Mouse (Mus musculus): ENCODE data around the gene Igf2bp3.
A peak's percentile ranks its signal among the peaks of the same experiment; 100 is the strongest.

The Igf2bp3 gene

DNA sequence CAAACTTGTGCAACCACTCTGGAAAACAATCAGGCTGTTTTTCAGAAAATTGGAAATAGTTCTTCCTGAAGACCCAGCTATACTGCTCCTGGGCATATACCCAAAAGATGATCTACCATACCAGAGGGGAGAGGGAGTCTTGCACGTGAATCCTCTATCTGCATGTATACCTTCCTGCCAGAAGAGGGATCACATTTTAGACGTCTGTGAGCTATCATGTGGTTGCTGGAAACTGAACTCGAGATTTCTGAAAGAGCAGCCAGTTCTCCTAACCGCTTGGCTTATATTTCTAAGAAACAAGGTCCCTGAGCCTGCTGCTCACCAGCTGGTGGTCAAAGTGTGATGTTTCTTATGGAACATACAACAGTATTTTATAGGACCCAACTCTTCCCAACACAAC is 146.4 kb downstream of the Igf2bp3 start:
- no peak for DNase-seq (ENCODE audit: low spot score)

GRCm38 (mm10) chr6:49057053-49058021 is 157.4 kb downstream of the Igf2bp3 start:
- peak; percentile 67 for DNase-seq (ENCODE audit: low spot score)

DNA sequence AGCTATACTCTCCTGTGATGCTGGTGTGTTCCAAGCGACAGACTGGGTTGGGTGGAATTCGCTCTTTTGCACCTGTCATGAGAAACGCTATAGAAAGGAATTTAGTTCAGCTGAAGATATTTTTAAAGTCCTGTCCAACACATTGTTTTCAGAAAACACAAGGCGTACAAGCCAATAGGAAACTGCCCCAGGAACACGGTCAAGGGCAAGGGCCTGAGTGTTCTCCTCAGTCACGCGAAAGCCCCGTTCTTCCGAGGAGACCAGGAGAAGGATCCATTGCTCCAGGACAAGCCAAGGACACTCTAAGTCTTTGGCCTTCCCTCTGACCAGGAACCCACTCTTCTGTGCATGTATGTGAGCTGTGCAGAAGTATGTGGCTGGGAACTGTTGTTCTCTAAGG is 158.7 kb downstream of the Igf2bp3 start:
- no peak for DNase-seq (ENCODE audit: low spot score)

GRCm38 (mm10) chr6:49055256-49055733 is 159.5 kb downstream of the Igf2bp3 start:
- DNase-seq (ENCODE audit: low spot score) = no peak

DNA sequence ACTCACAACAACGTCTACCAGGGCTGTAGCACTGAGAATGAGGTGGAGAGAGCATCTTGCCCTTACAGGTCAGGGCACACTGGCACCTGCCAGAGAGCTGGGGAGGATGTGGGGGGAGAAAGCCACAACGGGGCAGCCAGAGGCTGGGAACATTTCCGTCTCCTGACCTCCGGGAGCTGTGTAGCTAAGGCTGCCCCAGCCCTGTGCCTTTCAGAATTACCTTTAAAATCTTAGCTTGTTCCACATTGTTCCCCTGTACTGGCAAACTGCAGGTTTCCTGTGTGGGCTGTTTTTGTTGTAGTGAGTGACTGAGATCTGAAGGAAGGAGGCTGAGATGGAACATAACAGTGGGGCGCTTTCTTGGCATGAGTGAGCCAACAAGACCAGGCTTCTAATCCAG is 162.6 kb downstream of the Igf2bp3 start:
- DNase-seq (ENCODE audit: low spot score) = no peak

GRCm38 (mm10) chr6:49050677-49051410 is 163.9 kb downstream of the Igf2bp3 start:
- DNase-seq (ENCODE audit: low spot score) = no peak

- DNase-seq (ENCODE audit: low spot score) = no peak
Measured at GRCm38 (mm10) chr6:49048395-49048794, 166.4 kb downstream of the Igf2bp3 start.

GRCm38 (mm10) chr6:49047848-49048247 is 166.9 kb downstream of the Igf2bp3 start:
- DNase-seq (ENCODE audit: low spot score) = no peak

DNA sequence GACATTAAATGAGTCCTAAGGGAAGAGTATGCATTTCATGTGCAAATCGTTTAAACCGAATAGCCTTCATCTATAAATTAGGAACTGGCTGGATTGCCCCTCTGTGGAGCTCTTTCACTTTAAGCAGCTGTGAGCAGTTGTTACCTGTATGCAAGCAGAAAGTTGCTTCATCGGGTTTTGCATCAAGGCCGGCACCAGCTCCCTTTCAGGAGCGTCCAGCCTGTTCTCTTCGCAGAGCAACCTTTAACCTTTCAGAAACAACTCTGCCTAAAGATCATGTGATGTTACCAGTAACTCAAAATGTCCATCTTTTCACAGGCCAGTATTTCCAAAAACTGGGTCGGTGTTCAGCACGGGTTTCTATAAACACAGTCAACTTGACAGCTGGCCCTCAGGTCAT is 167.8 kb downstream of the Igf2bp3 start:
- DNase-seq (ENCODE audit: low spot score) = no peak

DNA sequence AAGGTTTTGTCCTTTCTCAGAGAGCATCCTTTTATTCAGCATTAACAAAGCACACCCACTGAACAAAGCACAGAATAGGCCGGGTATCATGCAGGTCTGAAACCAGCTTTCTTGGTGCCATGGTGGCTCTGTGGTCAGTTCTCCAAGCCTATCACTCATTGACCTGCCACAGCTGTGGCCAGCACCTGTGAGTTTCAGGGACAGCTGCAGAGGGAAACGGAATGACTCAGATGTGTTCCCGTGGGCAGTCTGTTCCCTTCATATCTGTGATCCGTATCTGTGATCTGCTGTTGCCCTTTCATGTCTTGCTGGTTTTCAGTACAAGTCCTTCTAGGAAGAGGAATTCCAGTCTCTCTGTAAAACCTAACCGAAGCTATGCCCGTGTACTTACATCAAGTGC is 168.3 kb downstream of the Igf2bp3 start:
- no peak for DNase-seq (ENCODE audit: low spot score)

- DNase-seq (ENCODE audit: low spot score) = peak; percentile 42
Measured at GRCm38 (mm10) chr6:49039470-49040180, 175.1 kb downstream of the Igf2bp3 start.

DNA sequence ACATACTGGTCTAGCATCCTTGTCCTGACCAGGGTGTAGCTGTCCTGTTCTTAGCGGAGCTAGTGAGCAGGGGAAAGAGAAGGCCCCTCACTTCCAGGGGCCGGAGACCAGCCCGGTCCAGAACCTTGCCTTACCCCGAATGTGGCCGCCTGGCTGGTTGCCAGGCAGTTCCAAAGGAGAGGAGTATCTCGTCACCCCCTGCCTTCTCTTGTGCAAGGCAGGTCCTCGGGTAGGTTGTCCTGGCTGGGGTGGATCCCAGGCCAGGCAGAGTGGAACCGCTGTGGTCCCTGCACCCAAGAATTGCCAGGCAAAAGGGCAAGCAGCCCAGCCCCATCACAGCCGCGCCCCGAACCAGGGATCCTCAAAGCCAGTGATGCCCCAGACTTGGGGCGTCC is 177.5 kb downstream of the Igf2bp3 start:
- DNase-seq (ENCODE audit: low spot score) = no peak

GRCm38 (mm10) chr6:49036275-49037267 is 178.2 kb downstream of the Igf2bp3 start, which contains the start of gene Gpnmb:
TSS of gene Gpnmb (plus strand) at chr6:49036546.
- no peak for DNase-seq (ENCODE audit: low spot score)

Data from c-Kit-positive CD71-positive TER-119-positive erythroid progenitor cells, embryonic 14.5 days (primary cell).